Mouse (Mus musculus) left cerebral cortex, postnatal 4 days (tissue): ENCODE data around the gene Apoo. TPM values are rescaled to one million over a fixed set of nuclear protein-coding genes. Genes with fewer than 3 reads are reported as not detected.
A peak's percentile ranks its signal among the peaks of the same experiment; 100 is the strongest.
"Not testable (repeated sequence)": the region's sequence is repeated elsewhere in the genome, so short reads cannot be mapped to it uniquely, and the experiment has no call there.

Experiments
- DNase-seq: peaks from one replicate; pipeline ENCODE4 v3.0.0-alpha.2; 2022
- intact Hi-C: fragments of 180-260 bp; cut with DNase I; formaldehyde crosslinking; loops from one replicate; pipeline ENCODE4 v1.15.1; 2025
- total RNA-seq, 2 experiments: library from RNA; stranded (reverse); gene quantifications; 2 replicates each; pipeline ENCODE4 v1.2.3; 2021

Gene Apoo
- 10 to 100 TPM; 50.7 to 59.8 TPM for total RNA-seq

GRCm38 (mm10) chrX:94366670-94367241 is at the start of gene Apoo, which contains the start of gene Fam90a1b:
Gene Apoo, plus strand, starts transcription at chrX:94367117.
Gene Fam90a1b, minus strand, starts transcription at chrX:94366777.
- DNase-seq: peak; percentile 96
- intact Hi-C loops: loop anchor here (10.0 kb wide), 1 partner anchor 132 kb away; the partner anchor contains the start of gene Klhl15

DNA sequence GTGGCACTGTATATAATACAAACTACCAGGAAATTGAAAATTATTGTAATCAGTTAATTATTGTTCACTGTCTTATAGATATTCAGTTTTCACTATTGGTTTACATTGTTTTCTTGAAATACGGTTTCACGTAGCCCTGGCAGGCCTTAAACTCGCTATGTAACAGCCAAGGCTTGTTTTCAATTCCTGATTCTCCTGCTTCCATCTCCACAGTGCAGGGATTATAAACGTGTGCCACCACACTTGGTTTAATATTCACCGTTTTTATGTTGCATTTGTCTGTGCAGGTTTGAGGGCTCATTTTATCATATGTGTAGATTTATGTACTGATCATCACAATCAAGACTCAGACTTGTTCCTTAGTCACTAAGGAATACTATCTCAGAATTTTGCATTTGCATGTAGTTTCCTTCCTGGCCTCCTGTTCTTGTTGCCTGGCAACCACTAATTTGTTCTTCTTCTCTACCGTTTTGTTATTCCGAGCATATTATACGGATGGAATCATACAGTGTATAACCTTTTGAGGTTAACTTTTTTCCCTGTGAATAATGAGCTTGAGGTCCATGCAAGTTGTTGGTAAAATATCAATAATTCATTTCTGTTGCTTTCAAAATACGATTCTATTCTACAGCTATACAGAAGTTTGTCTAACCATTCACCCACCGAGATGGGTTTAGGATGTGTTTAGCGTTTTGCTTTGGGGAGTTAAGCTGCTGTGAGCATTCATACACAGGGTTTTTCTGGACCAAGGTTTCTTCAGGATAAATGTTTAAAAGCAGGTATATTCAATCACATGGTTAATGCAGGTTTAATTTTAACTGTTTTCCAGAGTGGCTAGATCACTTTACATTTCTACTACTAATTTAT is 45.6 kb upstream of the Apoo start:
- DNase-seq: no peak
- intact Hi-C loops: no loop called here

- DNase-seq, intact Hi-C loops: not testable (repeated sequence)
Observed at GRCm38 (mm10) chrX:94343638-94344037, 23.3 kb upstream of the Apoo start.

GRCm38 (mm10) chrX:94365381-94365925 is 1.5 kb upstream of the Apoo start:
- intact Hi-C loops: loop anchor here (10.0 kb wide), 1 partner anchor 131 kb away; the partner anchor contains the start of gene Klhl15
- DNase-seq: no peak

DNA sequence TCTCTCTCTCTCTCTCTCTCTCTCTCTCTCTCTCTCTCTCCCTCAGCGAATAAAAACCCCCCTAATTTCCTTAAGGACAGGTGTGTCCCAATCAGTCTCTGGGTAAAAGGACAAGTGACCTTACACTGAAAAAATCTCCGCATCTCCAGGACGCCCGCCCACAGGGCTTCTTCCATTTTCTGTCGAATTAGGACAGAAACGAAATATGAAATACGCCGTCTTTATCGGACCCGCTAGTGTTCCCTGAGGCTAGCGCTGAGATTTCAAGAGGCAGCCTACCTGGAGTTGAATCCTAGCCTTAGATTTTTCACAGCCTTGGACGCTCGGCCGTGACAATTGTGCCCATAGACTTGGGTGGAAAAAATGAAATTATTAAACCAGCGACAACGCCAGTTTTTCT is 888 bp upstream of the Apoo start:
- intact Hi-C loops: loop anchor here (10.0 kb wide), 1 partner anchor 131 kb away; the partner anchor contains the start of gene Klhl15
- peak; percentile 1 for DNase-seq

DNA sequence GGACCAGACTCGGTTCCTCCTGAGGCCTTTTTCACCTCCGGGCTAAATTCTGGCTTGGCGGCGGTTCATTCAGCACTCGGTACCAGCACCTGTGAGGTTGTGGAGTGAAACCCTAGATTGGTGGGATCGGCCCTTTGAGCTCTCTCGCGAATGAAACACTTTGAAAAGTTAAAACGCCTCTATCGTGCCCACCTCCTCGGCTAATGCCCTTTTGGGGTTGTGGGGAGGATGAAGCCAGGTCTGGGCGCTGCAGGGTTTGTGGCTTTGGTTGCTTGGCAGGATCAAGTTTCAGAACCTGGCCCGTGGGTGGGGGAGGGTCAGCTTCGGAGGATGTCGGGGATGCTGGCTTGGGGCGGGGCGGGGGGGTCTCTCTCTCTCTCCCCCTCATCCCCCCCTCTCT is 331 bp downstream of the Apoo start:
- DNase-seq: peak; percentile 45
- intact Hi-C loops: loop anchor here (10.0 kb wide), 1 partner anchor 132 kb away; the partner anchor contains the start of gene Klhl15

GRCm38 (mm10) chrX:94378734-94379133 is 11.8 kb downstream of the Apoo start:
- DNase-seq: no peak
- intact Hi-C loops: no loop called here

GRCm38 (mm10) chrX:94408975-94409374 is 42.1 kb downstream of the Apoo start:
- DNase-seq: no peak
- intact Hi-C loops: no loop called here

DNA sequence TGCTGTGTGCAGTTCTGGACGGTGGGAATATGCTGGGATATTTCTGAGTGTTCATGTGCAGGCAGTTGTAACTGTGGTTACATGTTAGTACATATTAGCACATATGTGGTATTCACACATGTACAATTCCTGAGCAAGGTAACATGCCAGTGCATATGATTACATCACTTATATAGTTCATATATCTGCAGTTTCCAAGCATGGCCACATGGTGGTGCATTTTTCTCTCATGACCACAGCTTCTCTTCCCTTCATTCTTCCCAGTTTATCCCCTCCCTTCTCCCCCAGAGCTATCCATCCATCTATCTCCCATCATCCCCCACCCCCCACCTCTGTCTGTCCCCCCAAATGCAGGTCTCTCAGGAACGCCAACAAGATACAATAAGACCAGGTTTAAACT is 53.3 kb downstream of the Apoo start:
- intact Hi-C loops: no loop called here
- DNase-seq: peak; percentile 1

DNA sequence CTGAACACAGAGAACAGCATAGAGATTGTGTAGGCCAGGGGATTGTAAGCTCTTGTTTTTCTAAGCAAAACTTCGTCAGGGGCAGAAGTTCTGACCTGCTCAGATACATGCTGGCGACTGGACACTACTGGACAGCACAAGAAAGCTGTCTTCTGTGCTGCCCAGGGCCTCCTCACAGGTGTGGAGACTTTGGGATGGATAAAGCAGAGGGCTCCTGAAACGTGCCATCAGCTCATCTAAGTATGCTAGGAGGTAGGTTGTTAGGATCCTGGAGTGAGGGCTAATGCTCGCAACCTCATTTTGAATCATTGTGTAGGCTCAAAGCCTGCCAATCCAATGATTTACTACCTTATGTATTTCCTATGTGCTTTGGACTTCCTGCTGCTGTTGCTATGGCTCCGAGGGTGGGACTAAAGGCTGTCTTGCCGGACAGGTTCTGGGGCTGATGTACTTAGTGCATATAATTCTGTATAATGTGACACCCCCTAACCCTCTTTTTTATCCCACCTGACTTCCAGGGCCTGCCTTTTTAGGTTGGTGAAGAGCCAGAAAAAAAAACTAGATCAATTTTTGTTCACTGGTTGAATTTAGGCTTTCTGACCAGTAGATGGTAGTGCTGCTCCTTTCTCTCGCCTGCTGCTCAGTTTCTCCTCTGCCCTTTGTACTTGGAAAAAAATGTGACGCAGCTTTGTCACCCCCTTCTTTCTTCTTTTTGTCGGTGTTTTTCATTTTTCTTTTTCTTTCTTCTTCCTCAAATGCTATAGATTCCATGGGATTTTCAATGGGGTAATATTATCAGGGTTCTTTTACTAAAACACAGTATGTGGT is 64.8 kb downstream of the Apoo start:
- peak; percentile 6 for DNase-seq
- intact Hi-C loops: loop anchor here (5.0 to 10.0 kb wide), 2 partner anchors 116 to 203 kb away; partner anchors contain the start of gene Gspt2

- DNase-seq, intact Hi-C loops: not testable (repeated sequence)
Observed at GRCm38 (mm10) chrX:94445427-94445826, 78.5 kb downstream of the Apoo start.

GRCm38 (mm10) chrX:94446021-94446420 is 79.1 kb downstream of the Apoo start:
- DNase-seq, intact Hi-C loops: not testable (repeated sequence)

GRCm38 (mm10) chrX:94450047-94450881 is 83.3 kb downstream of the Apoo start:
- DNase-seq, intact Hi-C loops: not testable (repeated sequence)

DNA sequence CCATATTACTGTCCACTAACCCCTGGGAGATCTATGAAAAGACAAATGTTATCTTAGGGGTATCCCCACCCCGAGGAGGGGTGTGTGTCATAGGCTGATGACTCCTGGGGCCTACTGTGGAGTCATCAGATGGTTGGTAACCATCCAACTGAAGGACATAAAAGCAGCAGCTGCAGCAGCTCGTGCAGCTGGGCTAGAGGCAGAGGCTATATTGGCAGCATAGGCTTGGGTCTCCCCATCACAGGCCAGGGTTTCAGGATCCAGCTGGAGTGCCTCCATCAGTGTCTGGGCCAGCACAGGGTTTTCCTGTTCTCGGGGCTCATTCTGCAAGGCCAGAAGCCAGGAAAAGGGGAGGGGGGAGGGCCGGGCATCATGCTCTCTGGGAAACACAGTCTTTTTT is 92.4 kb downstream of the Apoo start:
- DNase-seq: peak; percentile 45
- intact Hi-C loops: no loop called here

DNA sequence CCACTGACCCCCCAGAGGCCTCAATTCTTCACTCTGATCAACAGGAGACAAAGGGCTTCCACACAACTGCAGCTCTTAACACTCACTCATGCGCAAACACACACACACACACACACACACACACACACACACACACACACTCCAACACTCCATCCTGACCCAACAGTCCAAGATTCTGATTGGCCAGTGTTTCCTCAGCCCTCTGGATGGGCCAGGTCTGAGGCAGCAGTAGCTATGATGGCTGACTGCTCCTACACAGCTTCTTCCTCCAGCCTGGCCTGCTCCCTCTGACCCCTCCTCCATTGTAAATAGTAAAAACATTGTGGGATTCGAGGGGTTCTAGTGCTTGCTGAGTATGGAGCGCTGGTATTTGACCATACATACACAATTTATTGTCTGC is 94.6 kb downstream of the Apoo start:
- intact Hi-C loops, DNase-seq: not testable (repeated sequence)

- intact Hi-C loops, DNase-seq: not testable (repeated sequence)
Observed at GRCm38 (mm10) chrX:94462604-94463429, 95.9 kb downstream of the Apoo start.
